Mouse (Mus musculus) liver, adult 2 months (tissue): ENCODE data around the gene Scamp2.

Experiments
- CTCF ChIP-seq: fragments of 200-500 bp; IDR thresholded peaks from 2 replicates; pipeline ENCODE4 v1.5.1; 2011; ENCODE audit warnings: low read depth, low read length, control low read depth
- POLR2A ChIP-seq: fragments of 200-500 bp; IDR thresholded peaks from 2 replicates; pipeline ENCODE4 v1.6.1; 2011; ENCODE audit warnings: low read length, control low read depth; ENCODE audit not compliant: insufficient read depth; ENCODE audit errors: extremely low read depth

DNA sequence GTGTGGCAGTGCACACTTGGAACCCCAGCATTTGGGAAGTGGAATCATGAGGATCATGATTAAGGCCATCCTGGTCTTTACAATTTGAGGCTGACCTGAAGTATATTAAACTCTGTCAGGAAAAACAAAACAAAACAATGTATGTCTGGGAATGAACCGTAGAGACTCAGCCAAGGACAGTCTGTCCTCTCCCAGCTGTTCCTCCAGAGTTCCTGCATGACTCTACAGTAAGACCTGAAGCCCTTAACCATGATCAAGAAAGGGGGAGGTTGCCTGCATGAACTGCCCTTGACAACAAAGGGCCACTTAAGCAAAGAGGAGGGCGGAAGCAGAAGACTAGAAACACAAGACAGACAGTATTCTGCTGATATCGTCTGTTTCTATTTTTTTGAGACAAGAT, 14.8 kb downstream of the Scamp2 start:
- TF ChIP-seq CTCF (no peak), POLR2A (no peak)
